In genomic region chr13:4048719-4049118, GRCm38 (mm10) we compare ENCODE assay signal across 25 mouse cellular contexts. TPM values are rescaled to one million over a fixed set of nuclear protein-coding genes. Genes with fewer than 3 reads are reported as not detected.
DNase-seq lines count a peak whose midpoint lies in the region; ATAC-seq and TF ChIP-seq lines count a peak whose summit lies in the region.
"Had no signal": no experiment of that assay in that cellular context is flagged by ENCODE, and none has a peak within 500 bp of the region (broad histone marks: within the 10 kb centered on the region; RNA-seq: fewer than 3 reads in every experiment).

TSS of gene Akr1c14 (plus strand) at chr13:4049011.

- H3K4me2 ChIP-seq in kidney, postnatal 0 days (ENCODE audit: low read length), result no peak within 1 kb of the TSS
- no peak within 1 kb of the TSS for H3K4me2 ChIP-seq in lung, postnatal 0 days (replicated peaks; ENCODE audit: low read depth, low read length)
- H3K4me2 ChIP-seq: heart, embryonic 13.5 days; hindbrain, embryonic 12.5 days; limb, embryonic 12.5 days; neural tube, embryonic 13.5 days had no signal

- no peak for TF ChIP-seq CTCF in kidney, postnatal 0 days (IDR thresholded peaks at IDR 0.05; ENCODE audit: low read depth)
- no peak for TF ChIP-seq CTCF in lung, postnatal 0 days (IDR thresholded peaks at IDR 0.05)

- WGBS in kidney, postnatal 0 days, result 53% methylated on average over 2 of the region's 2 CpGs
- 53% methylated on average over 2 of the region's 2 CpGs for WGBS in lung, postnatal 0 days

- H3K4me1 ChIP-seq in kidney, postnatal 0 days (replicated peaks; ENCODE audit: insufficient read depth, low read length), result no peaks in the 10 kb centered on the region
- no peaks in the 10 kb centered on the region for H3K4me1 ChIP-seq in lung, postnatal 0 days (ENCODE audit: insufficient read depth, low read depth, low read length)
- H3K4me1 ChIP-seq: embryonic facial prominence, embryonic 10.5 days; heart, embryonic 13.5 days; hindbrain, embryonic 12.5 days; limb, embryonic 12.5 days; neural tube, embryonic 13.5 days had no signal

- 0 out of 2 replicates have a peak, but pooled peaks have one; percentile 29 for ATAC-seq in kidney, postnatal 0 days (replicated peaks; ENCODE audit: low FRiP score, low read depth)
- no peak for ATAC-seq in lung, postnatal 0 days
- ATAC-seq: forebrain, postnatal 0 days; midbrain, embryonic 16.5 days had no signal

- no peak within 1 kb of the TSS for H3K4me3 ChIP-seq in kidney, postnatal 0 days (replicated peaks; ENCODE audit: low read depth, low read length)
- no peak within 1 kb of the TSS for H3K4me3 ChIP-seq in lung, postnatal 0 days (ENCODE audit: low read depth, low read length)
- H3K4me3 ChIP-seq: embryonic facial prominence, embryonic 10.5 days; forebrain, embryonic 10.5 days; heart, embryonic 13.5 days; hindbrain, embryonic 12.5 days; limb, embryonic 12.5 days; midbrain, embryonic 10.5 days; myocyte; neural tube, embryonic 13.5 days had no signal

- no peaks in the 10 kb centered on the region for H3K9me3 ChIP-seq in kidney, postnatal 0 days (replicated peaks; ENCODE audit: low read length)
- H3K9me3 ChIP-seq in lung, postnatal 0 days (ENCODE audit: low read length), result no peaks in the 10 kb centered on the region
- H3K9me3 ChIP-seq: embryonic facial prominence, embryonic 10.5 days; forebrain, embryonic 10.5 days; heart, embryonic 13.5 days; hindbrain, embryonic 12.5 days; limb, embryonic 12.5 days; midbrain, embryonic 10.5 days; neural tube, embryonic 13.5 days had no signal

- no peak for TF ChIP-seq EP300 in lung, postnatal 0 days (IDR thresholded peaks at IDR 0.05)

- H3K36me3 ChIP-seq in kidney, postnatal 0 days (ENCODE audit: insufficient read depth, low read length), result no peaks in the 10 kb centered on the region
- no peaks in the 10 kb centered on the region for H3K36me3 ChIP-seq in lung, postnatal 0 days (ENCODE audit: insufficient read depth, low read length)
- H3K36me3 ChIP-seq: embryonic facial prominence, embryonic 10.5 days; forebrain, embryonic 10.5 days; heart, embryonic 13.5 days; hindbrain, embryonic 12.5 days; limb, embryonic 12.5 days; midbrain, embryonic 10.5 days; neural tube, embryonic 13.5 days had no signal

- no peaks in the 10 kb centered on the region for H3K27me3 ChIP-seq in kidney, postnatal 0 days (ENCODE audit: insufficient read depth, low read length)
- no peaks in the 10 kb centered on the region for H3K27me3 ChIP-seq in lung, postnatal 0 days (replicated peaks; ENCODE audit: insufficient read depth, low read length)
- H3K27me3 ChIP-seq: heart, embryonic 13.5 days; hindbrain, embryonic 12.5 days; limb, embryonic 12.5 days; neural tube, embryonic 13.5 days had no signal

- no peak for DNase-seq in adrenal gland, postnatal 10 days
- no peak for DNase-seq in adrenal gland, postnatal 36 days
- DNase-seq in kidney, postnatal 0 days (ENCODE audit: low spot score), result no peak
- DNase-seq in kidney, postnatal 10 days, result no peak
- DNase-seq in lung, postnatal 0 days (ENCODE audit: low spot score), result no peak
- no peak for DNase-seq in lung, adult 18-20 months
- DNase-seq in right cerebral cortex, postnatal 36 days (ENCODE audit: low spot score in 2 of 2), result no peak
- DNase-seq: cerebellum, adult 11-12 months; cerebellum, postnatal 10 days; forebrain, postnatal 0 days; gastrocnemius, postnatal 25 days; heart, adult 18-20 months; kidney, postnatal 4 days; retina, postnatal 1 day; right cerebral cortex, postnatal 25 days; thymus, postnatal 36 days had no signal

- no peak within 1 kb of the TSS for H3K27ac ChIP-seq in kidney, postnatal 0 days
- H3K27ac ChIP-seq in lung, postnatal 0 days (ENCODE audit: low read length), result no peak within 1 kb of the TSS
- H3K27ac ChIP-seq: embryonic facial prominence, embryonic 10.5 days; forebrain, embryonic 10.5 days; heart, embryonic 13.5 days; hindbrain, embryonic 12.5 days; limb, embryonic 12.5 days; midbrain, embryonic 10.5 days; neural tube, embryonic 13.5 days had no signal

- H3K9ac ChIP-seq in kidney, postnatal 0 days (ENCODE audit: low read depth, low read length), result no peak within 1 kb of the TSS
- no peak within 1 kb of the TSS for H3K9ac ChIP-seq in lung, postnatal 0 days (replicated peaks; ENCODE audit: low read depth)
- H3K9ac ChIP-seq: forebrain, postnatal 0 days; heart, embryonic 13.5 days; hindbrain, embryonic 12.5 days; limb, embryonic 12.5 days; neural tube, embryonic 13.5 days had no signal

RNA-seq across cellular contexts. Expression of gene Akr1c14, which starts in this region (rescaled TPM):
- total RNA-seq in adrenal gland, postnatal 10 days (2021), result 10 to 100 TPM; 18.1 to 35.3 TPM
- under 1 TPM; 0.89 TPM for total RNA-seq in adrenal gland, postnatal 36 days (2021)
- polyA plus RNA-seq in kidney, postnatal 0 days (2015; fragmentation: Nextera tagmentation; extraction: Ambion mirVana), result 1.7 and 2.0 TPM in 2 replicates
- 62.8 and 63.7 TPM in 2 replicates for polyA plus RNA-seq in lung, postnatal 0 days (2015; fragmentation: Nextera tagmentation; extraction: Ambion mirVana)

Comparison
In these comparisons a context has a peak if more than half of its experiments do, and no peak if none do; other contexts are left out.
1. RNA of gene Akr1c14 (total RNA-seq): 18.1 to 35.3 TPM in adrenal gland, postnatal 10 days; 0.89 TPM in adrenal gland, postnatal 36 days; every median in the first group is over 10 times any median in the second.
2. RNA of gene Akr1c14 (polyA plus RNA-seq): 62.8 to 63.7 TPM in lung, postnatal 0 days; 1.7 to 2.0 TPM in kidney, postnatal 0 days; every median in the first group is over 10 times any median in the second.